Mouse (Mus musculus) retina, postnatal 7 days (tissue): ENCODE measurements around the gene Fam189a1.

Source experiments
- DNase-seq: peaks from one replicate; pipeline ENCODE4 v3.0.0-alpha.2; 2012; ENCODE audit warnings: low read depth, low spot score

Gene Fam189a1

GRCm38 (mm10) chr7:64741333-64742307 is 414.8 kb downstream of the Fam189a1 start:
- DNase-seq = peak; percentile 78

GRCm38 (mm10) chr7:64739131-64739530 is 417.2 kb downstream of the Fam189a1 start:
- DNase-seq = no peak

- peak; percentile 65 for DNase-seq
These were observed 426.6 kb downstream of the Fam189a1 start for GRCm38 (mm10) chr7:64729785-64730184.

- DNase-seq = no peak
These were observed 427.6 kb downstream of the Fam189a1 start for GRCm38 (mm10) chr7:64728816-64729215.

- DNase-seq = peak; percentile 33
These were observed 428.2 kb downstream of the Fam189a1 start for GRCm38 (mm10) chr7:64728181-64728591.

- DNase-seq = no peak
These were observed 430.2 kb downstream of the Fam189a1 start for GRCm38 (mm10) chr7:64725967-64726695.

GRCm38 (mm10) chr7:64724409-64724808 is 432.0 kb downstream of the Fam189a1 start:
- DNase-seq = no peak

- no peak for DNase-seq
These were observed 433.1 kb downstream of the Fam189a1 start for GRCm38 (mm10) chr7:64723313-64723712.

- DNase-seq = no peak
These were observed 440.1 kb downstream of the Fam189a1 start for GRCm38 (mm10) chr7:64716286-64716685.

GRCm38 (mm10) chr7:64709520-64710262 is 446.7 kb downstream of the Fam189a1 start:
- DNase-seq = peak; percentile 32

GRCm38 (mm10) chr7:64708176-64708575 is 448.2 kb downstream of the Fam189a1 start:
- peak; percentile 43 for DNase-seq
